Mouse (Mus musculus): ENCODE results near the gene Prdx6b. TPM values are rescaled to one million over a fixed set of nuclear protein-coding genes. Genes with fewer than 3 reads are reported as not detected.

Gene Prdx6b
- polyA plus RNA-seq (2017; shearing (Covaris generic)) = not detected

GRCm38 (mm10) chr2:80292172-80292571 is at the start of gene Prdx6b:
Gene Prdx6b, plus strand, starts transcription at chr2:80292472.

GRCm38 (mm10) chr2:80315242-80316161 is 23.2 kb downstream of the Prdx6b start, which contains the start of gene Dnajc10:
Gene Dnajc10, plus strand, starts transcription at chr2:80315466.

Other genes starting within 250 kb of the Prdx6b start
- under 1 TPM in 1 of 2 experiments, not detected in 1; 0.10 TPM for gene Pde1a, start 163.0 kb upstream of the Prdx6b start, polyA plus RNA-seq (2017; shearing (Covaris generic))
- gene Dnajc10, start 23.0 kb downstream of the Prdx6b start, polyA plus RNA-seq (2017; shearing (Covaris generic)) = 10 to 100 TPM; 39.2 to 50.9 TPM
- not detected for gene Frzb, start 155.2 kb downstream of the Prdx6b start, polyA plus RNA-seq (2017; shearing (Covaris generic))

Measured in activated CD4-positive, CD25-positive, alpha-beta regulatory T cell (primary cell).